Mouse (Mus musculus) adrenal gland, postnatal 10 days (tissue): ENCODE data around the gene Ints11. TPM values are rescaled to one million over a fixed set of nuclear protein-coding genes. Genes with fewer than 3 reads are reported as not detected.

ENCODE experiments used
- DNase-seq: peaks from one replicate; pipeline ENCODE4 v3.0.0; 2021; ENCODE audit warnings: mixed read lengths
- microRNA-seq: library from miRNA; unstranded; fragments of <30 nt; microRNA quantifications from one replicate; pipeline ENCODE4 v1.2.0, GENCODE M21; 2021
- total RNA-seq, 2 experiments: library from RNA; stranded (reverse); gene quantifications; 2 replicates each; pipeline ENCODE4 v1.2.3; 2021

Ints11 gene
- total RNA-seq, 2 experiments from 2014 or later = 29.0 to 29.3 TPM

DNA sequence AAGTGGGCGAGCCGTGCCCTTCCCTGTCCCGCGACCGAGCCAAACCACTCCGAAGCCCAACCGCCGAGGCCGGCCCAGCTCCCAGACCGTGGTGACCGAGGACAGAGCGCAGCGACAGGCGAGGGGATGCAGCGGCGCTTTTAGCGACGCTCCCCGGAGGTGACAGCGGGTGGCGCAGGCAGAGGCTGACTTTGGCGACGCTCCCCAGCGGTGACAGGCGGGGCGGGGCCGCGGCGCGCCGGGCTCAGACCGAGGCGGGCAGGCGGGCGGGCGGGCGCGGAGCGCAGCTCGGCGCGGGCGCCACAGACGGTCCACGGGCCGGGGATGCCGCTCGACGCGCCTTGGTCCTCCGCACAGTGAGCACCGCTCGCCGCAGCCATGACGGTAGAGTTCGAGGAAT lies 22.7 kb downstream of the Ints11 start:
- DNase-seq = peak; percentile 93

- DNase-seq = peak; percentile 62
Observed at GRCm38 (mm10) chr4:155892438-155893211, 23.3 kb downstream of the Ints11 start.

DNA sequence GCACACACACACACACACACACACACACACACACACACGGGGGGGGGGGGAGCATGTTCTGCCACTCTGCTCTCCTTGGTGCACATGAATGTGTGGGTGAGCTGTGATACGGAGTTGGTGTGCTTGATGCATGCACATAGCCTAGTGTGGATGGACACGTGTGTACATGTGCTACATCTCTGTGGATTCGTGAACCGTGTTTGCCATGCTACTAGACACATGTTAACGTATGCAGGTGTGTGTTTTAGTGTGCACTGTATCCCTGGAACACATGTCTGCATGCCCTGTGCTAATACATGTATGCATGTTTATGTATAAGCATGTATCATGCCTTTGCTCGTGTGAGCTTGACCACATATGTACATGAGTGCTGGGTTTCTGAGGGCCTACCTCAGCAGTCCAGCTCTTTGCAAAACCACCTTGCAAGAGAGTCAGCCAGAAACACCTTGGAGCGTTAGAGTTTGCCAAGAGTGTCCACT lies 23.9 kb downstream of the Ints11 start:
- no peak for DNase-seq

GRCm38 (mm10) chr4:155894311-155894881 lies 25.1 kb downstream of the Ints11 start:
- DNase-seq = peak; percentile 80

- peak; percentile 58 for DNase-seq
Observed at GRCm38 (mm10) chr4:155895216-155895615, 25.9 kb downstream of the Ints11 start.

- no peak for DNase-seq
Observed at GRCm38 (mm10) chr4:155895826-155896225, 26.5 kb downstream of the Ints11 start.

DNA sequence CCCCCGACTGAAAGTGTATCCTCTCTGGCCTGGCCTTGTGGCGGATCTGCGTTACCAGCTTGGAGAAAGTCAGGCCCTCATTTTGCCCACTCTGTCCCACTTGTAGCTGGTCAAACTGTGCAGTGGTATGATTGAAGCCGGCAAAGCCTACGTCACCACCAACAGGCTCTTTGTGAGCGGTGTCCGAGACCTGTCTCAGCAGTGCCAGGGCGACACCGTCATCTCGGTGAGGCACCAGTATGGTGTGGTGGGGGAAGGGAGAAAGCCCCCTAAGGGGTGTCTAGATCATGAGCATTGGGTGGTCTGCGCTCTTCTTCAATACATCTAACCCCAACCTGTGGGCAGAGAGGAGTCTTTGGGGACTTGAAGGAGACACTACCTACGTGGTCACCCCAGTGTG lies 27.1 kb downstream of the Ints11 start:
- DNase-seq = no peak

- DNase-seq = no peak
Observed at GRCm38 (mm10) chr4:155898318-155898717, 29.0 kb downstream of the Ints11 start.

- DNase-seq = no peak
Observed at GRCm38 (mm10) chr4:155899355-155899754, 30.0 kb downstream of the Ints11 start.

DNA sequence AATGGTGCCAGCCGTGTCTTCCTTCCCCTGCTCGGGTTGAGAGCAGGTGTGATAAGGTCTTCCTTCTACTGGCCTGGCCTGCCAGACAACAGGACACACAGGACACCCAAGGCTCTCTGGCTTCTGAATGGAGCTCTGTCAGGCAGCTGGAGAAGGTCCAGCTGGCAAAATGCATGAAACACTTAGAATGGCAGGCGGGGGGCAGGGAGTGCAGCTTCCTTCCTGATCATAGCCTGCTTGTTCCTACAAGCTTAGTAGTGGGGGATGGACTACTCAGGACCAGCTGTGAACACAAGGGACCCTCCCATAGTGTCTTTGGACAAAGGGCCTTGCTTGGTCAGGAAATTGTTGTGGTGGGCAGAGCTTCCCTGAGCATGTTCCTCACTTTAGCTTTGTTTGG lies 31.9 kb downstream of the Ints11 start:
- DNase-seq = peak; percentile 49

GRCm38 (mm10) chr4:155903246-155903645 lies 33.9 kb downstream of the Ints11 start:
- DNase-seq = no peak

- peak; percentile 33 for DNase-seq
Observed at GRCm38 (mm10) chr4:155904318-155905102, 35.2 kb downstream of the Ints11 start.

GRCm38 (mm10) chr4:155905634-155906033 lies 36.3 kb downstream of the Ints11 start:
- peak; percentile 2 for DNase-seq

- DNase-seq = peak; percentile 1
Observed at GRCm38 (mm10) chr4:155906125-155906524, 36.8 kb downstream of the Ints11 start.

GRCm38 (mm10) chr4:155907003-155907402 lies 37.7 kb downstream of the Ints11 start:
- peak; percentile 7 for DNase-seq

GRCm38 (mm10) chr4:155908281-155908680 lies 38.9 kb downstream of the Ints11 start:
- peak; percentile 10 for DNase-seq

DNA sequence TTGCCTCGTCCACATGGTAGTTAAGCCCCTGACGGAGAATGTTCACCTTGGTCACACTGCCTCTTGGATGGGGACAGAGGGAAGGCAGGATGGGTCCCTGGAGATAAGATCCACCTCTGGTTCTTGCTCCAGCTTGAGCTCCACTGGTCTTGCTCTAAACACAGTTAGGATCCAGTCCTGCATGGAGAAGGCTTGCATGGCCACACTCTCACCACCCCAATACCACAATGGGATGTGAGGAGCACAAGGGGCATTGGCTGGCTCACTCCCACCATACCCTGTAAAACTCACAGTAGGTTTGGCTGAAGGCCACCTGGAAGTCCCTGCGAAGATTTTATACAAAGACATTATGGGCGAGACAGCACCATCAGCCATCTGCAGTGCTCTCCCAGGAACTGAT lies 39.4 kb downstream of the Ints11 start:
- DNase-seq = peak; percentile 2

GRCm38 (mm10) chr4:155932031-155932430 lies 62.7 kb downstream of the Ints11 start:
- no peak for DNase-seq

Small RNA genes within 50 kb of the gene (microRNA-seq; reads per million reads assigned to microRNA genes)
- gene Gm22991 = not detected

Other genes starting within 250 kb of the Ints11 start
- 10 to 100 TPM; 34.6 to 38.3 TPM for gene Cdk11b, start 244.7 kb upstream of the Ints11 start, total RNA-seq
- gene Gm10563, start 224.1 kb upstream of the Ints11 start, total RNA-seq = not detected
- gene Mmp23, start 216.2 kb upstream of the Ints11 start, total RNA-seq = 10 to 100 TPM; 16.6 to 18.9 TPM
- 10 to 100 TPM; 36.3 to 40.4 TPM for gene Mib2, start 200.3 kb upstream of the Ints11 start, total RNA-seq
- 10 to 100 TPM; 36.3 to 49.0 TPM for gene Fndc10, start 175.2 kb upstream of the Ints11 start, total RNA-seq
- 10 to 100 TPM; 86.5 to 90.9 TPM for gene Ssu72, start 164.7 kb upstream of the Ints11 start, total RNA-seq
- gene Tmem240, start 134.7 kb upstream of the Ints11 start, total RNA-seq = 1 to 10 TPM in 1 of 2 experiments, under 1 TPM in 1; 0.81 to 1.4 TPM
- gene Atad3a, start 108.5 kb upstream of the Ints11 start, total RNA-seq = 100 to 1,000 TPM; 118 to 141 TPM
- gene Vwa1, start 94.8 kb upstream of the Ints11 start, total RNA-seq = 1 to 10 TPM; 6.6 to 7.9 TPM
- 1 to 10 TPM in 1 of 2 experiments, under 1 TPM in 1; 0.54 to 1.4 TPM for gene Tmem88b, start 83.7 kb upstream of the Ints11 start, total RNA-seq
- gene Ankrd65, start 79.1 kb upstream of the Ints11 start, total RNA-seq = not detected
- 100 to 1,000 TPM; 149 to 168 TPM for gene Mrpl20, start 66.7 kb upstream of the Ints11 start, total RNA-seq
- gene Ccnl2, start 57.1 kb upstream of the Ints11 start, total RNA-seq = 100 to 1,000 TPM in 1 of 2 experiments, 10 to 100 TPM in 1; 82.7 to 124 TPM
- 100 to 1,000 TPM; 146 to 149 TPM for gene Aurkaip1, start 38.3 kb upstream of the Ints11 start, total RNA-seq
- gene Mxra8, start 29.9 kb upstream of the Ints11 start, total RNA-seq = 10 to 100 TPM; 56.6 to 59.6 TPM
- 10 to 100 TPM; 58.2 to 59.0 TPM for gene Dvl1, start 22.1 kb upstream of the Ints11 start, total RNA-seq
- gene Tas1r3, start 6.2 kb upstream of the Ints11 start, total RNA-seq = under 1 TPM; 0.36 to 0.45 TPM
- gene Cptp, start 106 bp upstream of the Ints11 start, total RNA-seq = 10 to 100 TPM; 17.6 to 18.4 TPM
- 10 to 100 TPM; 27.9 to 39.0 TPM for gene Pusl1, start 22.2 kb downstream of the Ints11 start, total RNA-seq
- 10 to 100 TPM; 16.9 to 29.4 TPM for gene Acap3, start 22.3 kb downstream of the Ints11 start, total RNA-seq
- 10 to 100 TPM; 72.3 to 73.4 TPM for gene Ube2j2, start 74.3 kb downstream of the Ints11 start, total RNA-seq
- 100 to 1,000 TPM; 117 to 132 TPM for gene C1qtnf12, start 92.8 kb downstream of the Ints11 start, total RNA-seq
- 1 to 10 TPM; 5.7 to 6.1 TPM for gene B3galt6, start 123.1 kb downstream of the Ints11 start, total RNA-seq
- gene Sdf4, start 123.3 kb downstream of the Ints11 start, total RNA-seq = 100 to 1,000 TPM; 184 to 191 TPM
- 1 to 10 TPM; 1.9 TPM for gene Tnfrsf4, start 144.3 kb downstream of the Ints11 start, total RNA-seq
- under 1 TPM; 0.51 to 0.66 TPM for gene Tnfrsf18, start 156.6 kb downstream of the Ints11 start, total RNA-seq
- under 1 TPM; 0.27 to 0.67 TPM for gene Ttll10, start 189.9 kb downstream of the Ints11 start, total RNA-seq
- 10 to 100 TPM; 10.6 to 13.8 TPM for gene 9430015G10Rik, start 240.4 kb downstream of the Ints11 start, total RNA-seq